Mouse (Mus musculus): Measurements from ENCODE around the gene Ddn. TPM values are rescaled to one million over a fixed set of nuclear protein-coding genes. Genes with fewer than 3 reads are reported as not detected.

The Ddn gene
- polyA plus RNA-seq, 1 experiment from 2014 or later, result 0.44 TPM

DNA sequence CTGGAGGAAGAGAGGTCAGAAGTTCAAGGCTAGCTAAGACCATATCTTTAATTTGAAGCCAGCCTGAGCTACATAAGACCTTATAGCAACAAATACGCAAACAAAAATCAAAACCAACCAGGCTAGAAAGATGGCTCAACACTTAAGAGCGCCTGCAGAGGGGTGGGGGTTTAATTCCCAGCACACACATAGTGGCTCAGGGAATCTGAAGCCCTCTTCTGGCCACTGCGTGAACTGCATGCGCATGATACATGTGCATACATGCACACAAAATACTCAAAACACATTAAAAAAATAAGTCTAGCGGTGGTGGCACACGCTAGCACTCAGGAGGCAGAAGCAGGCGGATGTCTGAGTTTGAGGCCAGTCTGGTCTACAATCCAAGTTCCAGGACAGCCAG lies 23.5 kb downstream of the Ddn start:
- H3K36me3 ChIP-seq (ENCODE audit: control insufficient read depth, insufficient read depth, low read length), result no peaks in the 10 kb centered on the region
- no peaks in the 10 kb centered on the region for H3K4me1 ChIP-seq (ENCODE audit: control insufficient read depth, insufficient read depth, low read length)
- no peak overlapping the region for H3K9ac ChIP-seq (replicated peaks; ENCODE audit: low read depth, low read length)
- no peak overlapping the region for H3K27ac ChIP-seq (ENCODE audit: low read depth, low read length)
- no peak overlapping the region for H3K4me3 ChIP-seq (ENCODE audit: low read depth, low read length)
- H3K27me3 ChIP-seq (ENCODE audit: control insufficient read depth, insufficient read depth, low read length), result peaks cover 38% of the 10 kb centered on the region
- ATAC-seq (ENCODE audit: low read depth), result no peak
- no peaks in the 10 kb centered on the region for H3K9me3 ChIP-seq (ENCODE audit: control insufficient read depth, low read length)
- no peak overlapping the region for H3K4me2 ChIP-seq (ENCODE audit: low read depth, low read length)
- WGBS, result 31% methylated on average over 7 of the region's 7 CpGs

- ATAC-seq (ENCODE audit: low read depth), result no peak
- Histone ChIP-seq H3K4me3 (ENCODE audit: low read depth, low read length) (no peak overlapping the region), H3K9ac (replicated peaks; ENCODE audit: low read depth, low read length) (no peak overlapping the region), H3K9me3 (ENCODE audit: control insufficient read depth, low read length) (no peaks in the 10 kb centered on the region), H3K27ac (ENCODE audit: low read depth, low read length) (no peak overlapping the region), H3K4me2 (ENCODE audit: low read depth, low read length) (no peak overlapping the region), H3K4me1 (ENCODE audit: control insufficient read depth, insufficient read depth, low read length) (peaks cover 8% of the 10 kb centered on the region), H3K36me3 (ENCODE audit: control insufficient read depth, insufficient read depth, low read length) (no peaks in the 10 kb centered on the region), H3K27me3 (ENCODE audit: control insufficient read depth, insufficient read depth, low read length) (peaks cover 48% of the 10 kb centered on the region)
- 22% methylated on average over 6 of the region's 6 CpGs for WGBS
These were observed 28.1 kb downstream of the Ddn start for GRCm38 (mm10) chr15:98781166-98781565.

DNA sequence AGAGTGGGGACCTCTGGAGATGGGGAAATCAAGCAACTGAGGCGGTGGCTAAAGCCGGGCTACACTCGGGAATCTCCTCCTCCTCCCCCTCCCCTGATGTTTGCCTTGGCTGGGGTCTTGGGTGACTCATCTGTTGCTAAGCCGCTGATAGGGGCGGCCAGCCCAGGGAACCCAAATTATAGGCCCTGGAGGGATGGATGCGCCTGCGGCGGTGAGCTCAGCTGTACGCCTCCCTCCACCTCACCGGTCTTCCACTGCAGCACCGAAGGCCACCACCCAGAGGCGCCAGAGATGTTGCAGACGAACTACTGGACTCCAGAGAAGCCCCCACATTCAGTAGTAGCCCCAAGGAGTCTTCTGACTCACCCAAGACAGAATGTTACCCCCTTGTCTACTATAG lies 28.7 kb downstream of the Ddn start:
- Histone ChIP-seq H3K4me2 (ENCODE audit: low read depth, low read length) (no peak overlapping the region), H3K27ac (ENCODE audit: low read depth, low read length) (no peak overlapping the region), H3K27me3 (ENCODE audit: control insufficient read depth, insufficient read depth, low read length) (peaks cover 54% of the 10 kb centered on the region), H3K9me3 (ENCODE audit: control insufficient read depth, low read length) (no peaks in the 10 kb centered on the region), H3K4me1 (ENCODE audit: control insufficient read depth, insufficient read depth, low read length) (peaks cover 8% of the 10 kb centered on the region), H3K4me3 (ENCODE audit: low read depth, low read length) (no peak overlapping the region), H3K36me3 (ENCODE audit: control insufficient read depth, insufficient read depth, low read length) (no peaks in the 10 kb centered on the region), H3K9ac (replicated peaks; ENCODE audit: low read depth, low read length) (no peak overlapping the region)
- WGBS, result 2% methylated on average over 13 of the region's 13 CpGs
- no peak for ATAC-seq (ENCODE audit: low read depth)

DNA sequence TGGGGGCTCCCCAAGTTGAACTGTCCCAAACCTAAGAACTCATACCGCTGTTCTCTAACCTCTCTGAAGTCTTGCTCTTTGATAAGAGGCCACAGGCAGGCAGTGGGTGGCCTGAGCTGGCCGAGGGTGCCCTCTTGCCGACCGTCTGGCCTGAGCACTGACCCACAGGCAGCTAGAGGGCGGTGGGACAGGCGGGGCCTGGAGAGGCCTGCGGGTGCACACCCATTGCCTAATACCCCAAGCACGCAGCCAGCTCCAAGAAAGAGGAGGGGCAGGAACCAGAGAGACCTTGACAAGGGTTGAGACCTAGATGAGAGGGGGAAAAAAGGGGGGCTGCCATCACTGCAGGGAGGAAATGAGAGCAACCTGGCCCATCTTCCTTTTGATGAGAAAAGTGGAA lies 29.2 kb downstream of the Ddn start:
- no peak overlapping the region for H3K4me2 ChIP-seq (ENCODE audit: low read depth, low read length)
- H3K27me3 ChIP-seq (ENCODE audit: control insufficient read depth, insufficient read depth, low read length), result peaks cover 57% of the 10 kb centered on the region
- ATAC-seq (ENCODE audit: low read depth), result no peak
- H3K27ac ChIP-seq (ENCODE audit: low read depth, low read length), result no peak overlapping the region
- 3% methylated on average over 8 of the region's 8 CpGs for WGBS
- no peaks in the 10 kb centered on the region for H3K9me3 ChIP-seq (ENCODE audit: control insufficient read depth, low read length)
- no peak overlapping the region for H3K4me3 ChIP-seq (ENCODE audit: low read depth, low read length)
- H3K9ac ChIP-seq (replicated peaks; ENCODE audit: low read depth, low read length), result no peak overlapping the region
- H3K36me3 ChIP-seq (ENCODE audit: control insufficient read depth, insufficient read depth, low read length), result no peaks in the 10 kb centered on the region
- H3K4me1 ChIP-seq (ENCODE audit: control insufficient read depth, insufficient read depth, low read length), result peaks cover 8% of the 10 kb centered on the region

DNA sequence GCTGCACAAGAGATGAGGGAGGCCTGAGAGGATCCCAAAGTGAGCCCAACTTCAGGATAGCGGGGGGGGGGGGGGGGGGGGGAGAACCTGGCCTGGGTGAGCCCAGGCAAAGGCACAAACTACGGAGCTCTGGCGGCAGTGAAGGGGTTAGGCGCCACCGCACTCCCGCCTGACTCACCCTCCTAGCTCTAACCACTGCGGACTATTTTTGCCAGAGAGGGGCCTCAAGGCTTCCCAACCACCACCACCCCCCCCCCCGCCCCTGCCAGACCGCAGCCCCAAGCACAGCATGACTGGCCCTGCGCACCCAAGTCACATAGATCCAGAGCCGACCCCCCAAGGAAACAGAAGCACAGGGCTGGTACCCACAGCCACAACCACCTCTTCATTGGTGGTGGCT lies 30.5 kb downstream of the Ddn start:
- Histone ChIP-seq H3K4me2 (ENCODE audit: low read depth, low read length) (no peak overlapping the region), H3K27ac (ENCODE audit: low read depth, low read length) (no peak overlapping the region), H3K27me3 (ENCODE audit: control insufficient read depth, insufficient read depth, low read length) (peaks cover 70% of the 10 kb centered on the region), H3K4me3 (ENCODE audit: low read depth, low read length) (no peak overlapping the region), H3K4me1 (ENCODE audit: control insufficient read depth, insufficient read depth, low read length) (peaks cover 8% of the 10 kb centered on the region), H3K36me3 (ENCODE audit: control insufficient read depth, insufficient read depth, low read length) (no peaks in the 10 kb centered on the region), H3K9me3 (ENCODE audit: control insufficient read depth, low read length) (no peaks in the 10 kb centered on the region), H3K9ac (replicated peaks; ENCODE audit: low read depth, low read length) (no peak overlapping the region)
- WGBS, result 4% methylated on average over 8 of the region's 11 CpGs
- ATAC-seq (ENCODE audit: low read depth), result no peak

GRCm38 (mm10) chr15:98778191-98778770 lies 31.0 kb downstream of the Ddn start:
- peak overlapping the region; percentile 17; the same call in 1 of the 2 replicates for H3K4me2 ChIP-seq (ENCODE audit: low read depth, low read length)
- H3K4me3 ChIP-seq (ENCODE audit: low read depth, low read length), result peak overlapping the region; percentile 15; the same call in 1 of the 2 replicates
- H3K4me1 ChIP-seq (ENCODE audit: control insufficient read depth, insufficient read depth, low read length), result peaks cover 8% of the 10 kb centered on the region
- no peaks in the 10 kb centered on the region for H3K36me3 ChIP-seq (ENCODE audit: control insufficient read depth, insufficient read depth, low read length)
- no peak overlapping the region for H3K27ac ChIP-seq (ENCODE audit: low read depth, low read length)
- H3K9ac ChIP-seq (replicated peaks; ENCODE audit: low read depth, low read length), result no peak overlapping the region
- ATAC-seq (ENCODE audit: low read depth), result no peak
- no peaks in the 10 kb centered on the region for H3K9me3 ChIP-seq (ENCODE audit: control insufficient read depth, low read length)
- WGBS, result under 1% methylated on average over 25 of the region's 25 CpGs
- peaks cover 72% of the 10 kb centered on the region for H3K27me3 ChIP-seq (ENCODE audit: control insufficient read depth, insufficient read depth, low read length)

DNA sequence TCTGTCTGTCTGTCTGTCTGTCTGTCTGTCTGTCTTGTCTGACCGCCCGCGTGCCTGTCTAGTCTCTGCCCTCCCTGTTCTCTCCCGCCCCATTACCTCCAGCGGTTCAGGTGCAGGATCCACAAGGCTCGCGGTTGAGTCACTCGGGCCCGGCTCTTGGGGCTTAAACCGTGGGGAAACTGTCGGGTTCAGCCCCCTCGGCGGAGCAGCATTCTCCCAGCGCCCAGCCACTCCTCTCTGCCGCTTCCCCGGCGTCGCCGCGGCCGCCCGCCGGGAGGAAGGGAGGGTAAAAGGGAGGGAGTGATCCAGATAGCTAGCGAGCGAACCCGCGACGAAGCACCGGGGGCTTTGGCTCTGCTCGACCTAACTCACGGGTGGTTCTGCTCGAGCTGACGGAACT lies 31.5 kb downstream of the Ddn start, which contains the start of gene Wnt10b:
Gene Wnt10b, minus strand, starts transcription at position 389 of the 400 bp plus-strand sequence.
- ATAC-seq (ENCODE audit: low read depth), result no peak
- 0% methylated on average over 31 of the region's 33 CpGs for whole genome bisulfite sequencing
- no peaks in the 10 kb centered on the region for H3K36me3 ChIP-seq (ENCODE audit: control insufficient read depth, insufficient read depth, low read length)
- H3K4me2 ChIP-seq (ENCODE audit: low read depth, low read length), result peak within 1 kb of the TSS; percentile 17; the same call in 1 of the 2 replicates
- no peak within 1 kb of the TSS for H3K27ac ChIP-seq (ENCODE audit: low read depth, low read length)
- no peak within 1 kb of the TSS for H3K9ac ChIP-seq (replicated peaks; ENCODE audit: low read depth, low read length)
- peaks cover 8% of the 10 kb centered on the region for H3K4me1 ChIP-seq (ENCODE audit: control insufficient read depth, insufficient read depth, low read length)
- peaks cover 77% of the 10 kb centered on the region for H3K27me3 ChIP-seq (ENCODE audit: control insufficient read depth, insufficient read depth, low read length)
- peak within 1 kb of the TSS; percentile 15; the same call in 1 of the 2 replicates for H3K4me3 ChIP-seq (ENCODE audit: low read depth, low read length)
- H3K9me3 ChIP-seq (ENCODE audit: control insufficient read depth, low read length), result no peaks in the 10 kb centered on the region

DNA sequence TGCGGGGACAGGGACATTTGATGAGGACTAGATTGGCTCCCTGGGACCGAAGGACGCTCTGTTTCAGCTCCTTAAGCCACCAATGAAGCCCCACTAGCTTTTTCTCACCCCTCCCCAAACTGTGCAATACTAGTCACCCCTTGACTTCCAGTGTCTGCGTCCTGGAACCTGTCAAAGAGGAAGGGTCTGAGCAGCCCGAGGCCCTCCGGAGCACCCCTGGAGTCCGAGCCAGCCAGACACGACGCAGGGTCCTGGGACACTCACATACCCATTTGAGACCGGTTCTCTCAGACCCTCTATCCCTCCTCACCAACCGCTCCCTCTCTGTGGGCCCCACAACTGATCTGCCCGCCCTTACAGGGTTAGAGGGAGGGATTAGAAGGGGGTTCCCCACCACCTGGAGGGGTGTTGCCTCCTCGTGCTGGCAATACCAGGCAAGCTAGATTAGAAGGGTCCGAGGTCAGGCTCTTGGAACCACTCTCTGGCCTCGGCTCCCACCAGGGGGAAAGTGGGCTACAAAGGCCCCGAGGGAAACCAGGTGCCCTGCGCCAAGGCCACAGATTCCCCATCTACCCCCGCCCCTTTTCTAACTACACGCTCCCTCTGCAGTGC lies 32.2 kb downstream of the Ddn start:
- Histone ChIP-seq H3K4me3 (ENCODE audit: low read depth, low read length) (peak overlapping the region; percentile 15; the same call in 1 of the 2 replicates), H3K4me2 (ENCODE audit: low read depth, low read length) (no peak overlapping the region; the same call in 1 of the 2 replicates), H3K27ac (ENCODE audit: low read depth, low read length) (no peak overlapping the region), H3K36me3 (ENCODE audit: control insufficient read depth, insufficient read depth, low read length) (no peaks in the 10 kb centered on the region), H3K27me3 (ENCODE audit: control insufficient read depth, insufficient read depth, low read length) (peaks cover 84% of the 10 kb centered on the region), H3K9ac (replicated peaks; ENCODE audit: low read depth, low read length) (no peak overlapping the region), H3K4me1 (ENCODE audit: control insufficient read depth, insufficient read depth, low read length) (peaks cover 13% of the 10 kb centered on the region), H3K9me3 (ENCODE audit: control insufficient read depth, low read length) (no peaks in the 10 kb centered on the region)
- WGBS, result 4% methylated on average over 19 of the region's 19 CpGs
- no peak for ATAC-seq (ENCODE audit: low read depth)

- under 1% methylated on average over 62 of the region's 62 CpGs for WGBS
- ATAC-seq (ENCODE audit: low read depth), result peak; percentile 66
- Histone ChIP-seq H3K4me1 (ENCODE audit: control insufficient read depth, insufficient read depth, low read length) (peaks cover 13% of the 10 kb centered on the region), H3K4me3 (ENCODE audit: low read depth, low read length) (peak overlapping the region; percentile 25), H3K9ac (replicated peaks; ENCODE audit: low read depth, low read length) (no peak overlapping the region), H3K27me3 (ENCODE audit: control insufficient read depth, insufficient read depth, low read length) (peaks cover 87% of the 10 kb centered on the region), H3K4me2 (ENCODE audit: low read depth, low read length) (peak overlapping the region; percentile 31; the same call in 1 of the 2 replicates), H3K9me3 (ENCODE audit: control insufficient read depth, low read length) (no peaks in the 10 kb centered on the region), H3K27ac (ENCODE audit: low read depth, low read length) (no peak overlapping the region), H3K36me3 (ENCODE audit: control insufficient read depth, insufficient read depth, low read length) (no peaks in the 10 kb centered on the region)
These were observed 32.8 kb downstream of the Ddn start for GRCm38 (mm10) chr15:98776280-98777004.
